Mouse (Mus musculus): ENCODE measurements around the gene Nuak1.

The Nuak1 gene

DNA sequence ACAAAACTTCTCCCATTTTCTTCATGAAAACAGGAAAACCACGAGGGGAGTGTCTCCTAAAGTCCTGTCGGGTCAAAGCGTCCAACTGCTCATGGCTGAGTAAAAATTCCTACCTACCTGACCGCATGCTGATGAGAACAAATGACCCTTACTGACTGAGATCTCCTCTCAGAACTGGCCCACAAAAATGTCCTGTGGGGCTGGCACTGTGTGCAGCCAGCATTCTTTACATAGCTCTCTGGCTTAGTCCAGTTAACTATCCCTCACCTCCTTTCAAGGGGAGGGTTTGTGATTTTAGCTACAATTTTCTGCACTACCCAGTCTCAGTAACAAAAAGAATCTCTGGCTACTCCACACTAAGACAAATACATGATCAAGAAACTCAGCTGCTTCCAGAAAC is 100.9 kb downstream of the Nuak1 start:
- DNase-seq (ENCODE audit: low spot score): no peak

DNA sequence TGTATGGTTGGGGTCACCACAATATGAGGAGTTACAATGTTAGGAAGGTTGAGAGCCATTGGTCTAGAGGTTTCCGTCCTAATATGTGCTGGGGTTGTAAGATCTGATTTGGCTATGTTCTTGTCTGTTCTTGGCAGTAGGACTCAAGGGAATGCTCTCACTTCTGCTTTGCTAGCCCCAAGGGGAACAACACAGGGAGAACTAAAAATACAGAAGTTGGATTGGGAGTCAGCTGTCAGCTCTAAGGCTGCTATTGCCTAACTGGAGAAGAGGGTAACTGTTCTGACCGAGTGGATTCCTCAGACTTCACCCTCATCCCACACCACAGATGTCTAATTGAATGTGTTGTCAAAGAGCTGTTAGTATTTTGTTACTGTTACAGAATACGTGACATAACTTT is 101.6 kb downstream of the Nuak1 start:
- no peak for DNase-seq (ENCODE audit: low spot score)

DNA sequence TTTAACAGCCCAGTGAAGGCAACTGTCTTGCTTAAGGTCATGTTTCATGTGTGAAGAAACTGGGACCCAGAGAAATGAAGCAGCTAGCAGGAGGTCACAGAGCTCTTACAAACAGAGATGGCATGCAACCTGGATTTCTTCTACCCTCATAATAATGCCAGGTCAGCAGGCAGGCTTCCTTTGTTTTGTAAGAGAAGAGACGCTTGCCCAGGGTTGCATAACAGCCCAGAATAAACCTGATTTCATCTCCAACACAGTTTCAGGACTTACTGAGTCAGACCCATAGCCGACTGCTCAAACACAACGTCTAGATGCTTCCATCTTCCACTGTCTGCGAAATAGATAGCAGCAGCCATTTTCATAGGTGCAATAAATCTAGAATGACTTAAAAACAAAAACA is 105.0 kb downstream of the Nuak1 start:
- no peak for DNase-seq (ENCODE audit: low spot score)

DNA sequence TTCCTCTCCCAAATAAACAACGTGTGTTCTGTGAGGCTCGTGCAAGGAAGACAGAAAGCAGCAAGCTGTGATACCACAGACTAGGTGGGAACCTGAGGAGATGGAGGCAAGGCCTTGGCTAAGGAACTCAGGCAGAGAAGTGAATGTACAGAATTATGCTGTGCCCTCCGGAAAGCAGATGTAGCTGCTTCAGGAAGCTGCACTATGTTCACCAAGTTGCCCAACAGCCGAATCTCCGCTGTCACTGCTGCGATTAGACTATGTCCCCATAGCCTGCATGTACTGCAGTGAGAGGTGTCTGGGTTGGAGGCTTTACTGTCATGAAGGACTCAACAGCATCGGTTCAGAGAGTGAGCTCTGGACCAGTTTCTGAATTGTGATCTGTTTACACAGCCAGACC is 110.6 kb downstream of the Nuak1 start:
- no peak for DNase-seq (ENCODE audit: low spot score)

DNA sequence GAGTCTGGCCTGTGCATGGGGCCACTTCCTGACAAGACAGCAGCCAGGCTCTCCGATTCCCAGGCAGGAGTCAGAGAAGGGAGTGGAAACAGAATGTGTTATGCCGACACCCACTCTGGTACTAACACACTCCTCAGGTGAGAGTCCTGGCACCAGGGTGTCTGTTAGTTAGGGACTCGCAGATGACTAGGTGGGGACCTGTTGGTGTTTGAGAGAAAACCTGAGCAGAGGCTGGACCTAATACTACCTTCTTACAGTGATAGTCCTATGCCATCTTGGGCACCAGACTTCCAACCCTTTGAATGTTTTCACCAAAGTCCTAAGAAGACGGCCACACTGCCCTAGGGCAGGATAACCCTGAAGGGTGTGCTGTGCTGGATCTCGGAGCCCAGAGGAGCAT is 111.1 kb downstream of the Nuak1 start:
- DNase-seq (ENCODE audit: low spot score): no peak

DNA sequence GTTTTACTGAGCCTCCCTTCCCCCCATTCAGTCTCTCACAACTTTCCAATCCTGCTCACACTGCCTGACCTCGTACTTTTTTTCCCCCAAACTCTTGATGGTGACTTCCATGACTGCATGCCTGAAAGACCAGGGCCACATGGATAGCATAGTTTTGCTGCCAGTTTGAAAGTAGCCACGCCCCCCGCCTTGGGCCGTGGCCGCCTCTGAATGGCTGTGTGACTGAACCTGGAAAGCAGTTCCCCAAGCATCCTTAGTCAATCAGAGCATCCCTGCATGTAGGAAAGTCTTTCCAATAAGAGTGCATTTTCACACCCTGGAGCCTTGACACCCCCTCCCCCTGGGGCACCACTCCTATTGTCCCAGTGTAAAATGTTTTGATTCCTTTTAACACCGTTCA is 116.4 kb downstream of the Nuak1 start:
- DNase-seq (ENCODE audit: low spot score): no peak
